Mouse (Mus musculus) kidney, postnatal 10 days (tissue): Measurements from ENCODE around the gene Ctcfl.

Experiments
- DNase-seq: peaks from one replicate; pipeline ENCODE4 v3.0.0; 2021; ENCODE audit warnings: mixed read lengths

The Ctcfl gene

GRCm38 (mm10) chr2:173046582-173047297, 72.6 kb downstream of the Ctcfl start:
- DNase-seq, result peak; percentile 35

GRCm38 (mm10) chr2:173044198-173044970, 74.9 kb downstream of the Ctcfl start:
- DNase-seq, result peak; percentile 52
